25 mouse cellular contexts compared by ENCODE assay signal in genomic region chr2:152077337-152077736, GRCm38 (mm10). TPM values are rescaled to one million over a fixed set of nuclear protein-coding genes. Genes with fewer than 3 reads are reported as not detected.
"Had no signal": no experiment of that assay in that cellular context is flagged by ENCODE, and none has a peak within 500 bp of the region (broad histone marks: within the 10 kb centered on the region; RNA-seq: fewer than 3 reads in every experiment).

No protein-coding gene starts in this region.

- H3K4me2 ChIP-seq: limb, embryonic 13.5 days; liver, embryonic 12.5 days; liver, embryonic 15.5 days; lung, embryonic 15.5 days had no signal

- H3K9me3 ChIP-seq: limb, embryonic 10.5 days; limb, embryonic 13.5 days; liver, embryonic 12.5 days; liver, embryonic 15.5 days; lung, embryonic 15.5 days; megakaryocyte, embryonic 14.5 days; midbrain, embryonic 10.5 days had no signal

- H3K9ac ChIP-seq: limb, embryonic 13.5 days; liver, embryonic 12.5 days; liver, embryonic 15.5 days; lung, embryonic 15.5 days had no signal

- H3K36me3 ChIP-seq: limb, embryonic 10.5 days; limb, embryonic 13.5 days; liver, embryonic 12.5 days; liver, embryonic 15.5 days; lung, embryonic 15.5 days; midbrain, embryonic 10.5 days had no signal

- DNase-seq: kidney, postnatal 25 days; layer of hippocampus, adult 9-11 months; liver; lung, adult 18-20 months; lung, postnatal 10 days; lung, postnatal 36 days; midbrain, embryonic 14.5 days; right cerebral cortex, adult 18-20 months; right cerebral cortex, postnatal 14 days; right cerebral cortex, postnatal 4 days; thymus, adult 2 months; thymus, postnatal 14 days; thymus, postnatal 4 days had no signal

- ATAC-seq: liver, embryonic 12.5 days had no signal

- H3K27ac ChIP-seq: kidney, postnatal 0 days; layer of hippocampus, adult 2 months; limb, embryonic 10.5 days; limb, embryonic 13.5 days; liver, embryonic 12.5 days; liver, embryonic 15.5 days; lung, embryonic 15.5 days; midbrain, embryonic 10.5 days; stomach, postnatal 0 days had no signal

- H3K4me3 ChIP-seq: layer of hippocampus, adult 2 months; limb, embryonic 10.5 days; limb, embryonic 13.5 days; liver, embryonic 12.5 days; liver, embryonic 15.5 days; lung, embryonic 15.5 days; megakaryocyte, embryonic 14.5 days; midbrain, embryonic 10.5 days had no signal

RNA-seq across cellular contexts. Expression of gene Scrt2, which starts 4.0 kb away (rescaled TPM):
- polyA plus RNA-seq: kidney, embryonic 14.5 days; kidney, postnatal 0 days; large intestine, adult 2 months; limb, embryonic 10.5 days; limb, embryonic 13.5 days; liver, embryonic 12.5 days; liver, embryonic 15.5 days; lung, embryonic 15.5 days; stomach, postnatal 0 days had no signal
